Mouse (Mus musculus): ENCODE results near the gene Psmb11.
A peak's percentile ranks its signal among the peaks of the same experiment; 100 is the strongest.

Psmb11 gene

DNA sequence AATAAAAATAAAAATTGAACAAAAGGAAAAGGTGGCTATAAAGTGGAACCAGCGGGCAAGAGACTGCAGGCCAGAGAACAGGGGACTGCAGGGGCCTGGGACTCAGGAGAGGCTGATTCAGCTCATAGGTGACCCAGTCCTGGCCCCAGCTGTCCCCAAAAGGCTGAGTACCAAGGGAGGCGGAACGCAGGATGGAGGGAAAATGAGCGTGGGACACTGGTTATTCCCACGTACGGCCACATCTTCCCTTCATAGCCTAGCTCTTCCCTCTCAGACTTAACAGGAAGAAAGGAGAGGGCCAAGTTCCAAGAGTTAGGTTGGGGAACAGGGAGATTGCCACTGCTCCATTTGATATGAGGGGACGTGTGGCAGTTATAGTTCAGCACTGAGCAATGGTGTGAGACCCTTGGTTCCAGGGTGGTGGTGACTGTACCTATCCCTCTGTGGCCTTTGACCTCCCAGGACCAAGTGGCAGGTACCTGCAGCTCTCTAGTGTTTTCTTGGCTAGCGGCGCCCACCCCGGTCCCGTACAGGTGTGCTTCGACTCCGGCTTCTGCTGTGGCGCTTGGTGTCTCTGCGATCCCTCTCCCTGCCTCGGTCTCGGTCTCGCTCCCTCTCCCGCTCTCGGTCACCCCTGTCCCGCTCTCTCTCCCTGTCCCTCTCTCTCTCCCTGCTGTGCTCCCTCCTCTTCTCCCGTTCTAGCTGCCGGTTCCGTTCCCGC lies 21.2 kb downstream of the Psmb11 start:
- no peak for DNase-seq

DNA sequence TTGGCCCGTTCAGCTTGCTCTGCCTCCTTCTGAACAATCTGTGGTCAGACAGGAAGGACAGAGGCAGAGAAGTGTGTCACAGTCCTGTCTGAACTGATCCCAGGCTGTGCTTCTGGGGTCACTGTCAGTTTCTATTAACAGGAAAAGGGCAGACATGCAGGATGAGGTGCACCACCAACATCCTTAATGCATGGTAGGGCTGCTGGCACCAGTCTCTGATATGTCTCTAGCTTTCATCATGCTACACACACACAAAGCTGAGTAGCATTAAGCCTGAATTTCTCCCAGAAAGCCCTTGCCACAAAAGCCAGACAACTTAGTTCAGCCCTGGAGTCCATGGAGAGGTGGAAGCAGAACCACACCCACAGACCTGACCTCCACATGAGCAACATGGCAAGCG lies 21.8 kb downstream of the Psmb11 start:
- no peak for DNase-seq

DNA sequence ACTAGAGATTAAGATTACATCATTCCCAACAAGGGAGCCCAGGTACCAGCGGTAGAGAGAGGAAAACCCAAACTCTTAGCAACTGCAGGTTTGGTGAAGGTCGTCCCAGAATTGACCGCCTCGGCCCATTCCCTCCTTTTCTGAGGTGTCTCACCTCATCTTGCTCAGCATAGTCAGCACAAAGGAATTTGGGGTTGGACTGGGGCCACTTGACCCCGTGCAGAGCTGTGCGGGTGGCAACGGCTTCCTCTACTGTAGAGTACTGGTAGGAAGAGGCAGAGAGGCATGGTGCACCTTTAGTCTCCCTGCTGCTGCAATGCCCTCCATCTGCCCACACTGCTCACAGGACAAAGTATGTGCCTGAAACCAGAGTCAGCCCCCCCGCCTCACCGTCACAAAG lies 23.1 kb downstream of the Psmb11 start:
- no peak for DNase-seq

DNA sequence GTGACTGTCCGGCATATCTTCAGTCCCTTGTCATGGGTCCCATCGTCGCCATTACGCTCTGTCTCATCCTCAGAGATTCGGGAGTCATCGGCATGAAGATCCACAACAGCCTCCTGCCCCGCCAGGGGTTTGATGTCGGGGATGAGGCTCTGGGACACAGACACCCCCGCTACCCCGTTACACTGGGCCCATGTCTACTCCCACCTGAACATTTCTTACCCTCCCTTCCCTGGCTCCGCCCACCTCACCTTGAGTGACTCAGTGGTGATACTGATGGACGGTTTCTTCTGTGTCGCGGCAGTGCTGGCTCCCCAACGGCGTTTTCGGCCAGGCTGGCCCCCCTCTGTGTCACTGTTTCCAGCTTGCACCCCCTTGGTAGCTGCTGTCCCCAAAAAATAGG lies 25.2 kb downstream of the Psmb11 start:
- DNase-seq, result no peak

DNA sequence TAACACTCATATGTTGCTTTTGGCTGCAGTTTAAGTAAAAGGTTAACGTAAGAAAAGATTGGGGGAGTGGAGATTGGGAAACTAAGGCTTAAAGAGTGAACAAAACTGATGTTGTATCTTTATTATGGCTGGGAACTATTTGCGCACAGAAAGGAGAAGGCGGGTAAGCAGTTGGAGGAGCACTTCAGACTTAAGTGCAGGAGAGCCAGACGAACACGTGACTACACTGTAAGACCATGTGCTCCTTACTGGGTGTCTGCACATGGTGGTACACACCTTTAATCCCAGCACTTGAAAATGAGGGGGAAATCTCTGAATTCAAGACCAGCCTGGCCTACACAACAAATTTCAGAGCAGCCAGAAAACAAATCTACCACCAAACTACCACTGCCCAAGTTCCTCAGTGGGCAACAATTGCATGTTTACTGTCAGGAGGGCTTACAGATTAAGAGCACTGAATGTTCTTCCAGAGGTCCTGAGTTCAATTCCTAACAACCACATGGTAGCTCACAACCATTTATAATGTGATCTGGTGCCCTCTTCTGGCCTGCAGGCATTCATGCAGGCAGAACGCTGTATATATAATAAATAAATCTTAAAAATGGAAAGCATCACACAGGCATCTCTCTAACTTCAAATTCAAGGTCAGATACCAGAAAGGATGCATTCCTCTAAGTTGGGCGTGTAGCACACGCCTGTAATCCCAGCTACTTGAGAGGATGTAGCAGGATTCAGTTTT lies 25.8 kb downstream of the Psmb11 start:
- DNase-seq, result no peak

DNA sequence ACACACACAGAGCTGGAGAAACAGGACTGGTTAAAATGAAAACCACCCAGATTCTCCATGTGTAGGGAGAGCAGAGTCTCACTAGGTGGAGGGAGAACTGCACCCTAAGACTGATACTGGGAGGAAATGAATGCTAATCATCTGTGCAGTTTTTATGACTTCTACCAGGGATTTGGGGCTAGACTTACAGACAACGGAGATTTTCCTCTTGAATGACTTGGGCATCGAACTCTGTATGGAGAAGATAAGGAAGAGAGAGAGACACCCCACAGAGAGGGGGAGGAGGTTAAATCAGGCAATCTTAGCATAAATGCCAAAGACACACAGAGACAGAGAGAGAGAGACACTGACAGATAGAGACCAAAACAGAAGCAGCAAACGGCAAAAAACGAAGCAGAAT lies 26.7 kb downstream of the Psmb11 start:
- no peak for DNase-seq

DNA sequence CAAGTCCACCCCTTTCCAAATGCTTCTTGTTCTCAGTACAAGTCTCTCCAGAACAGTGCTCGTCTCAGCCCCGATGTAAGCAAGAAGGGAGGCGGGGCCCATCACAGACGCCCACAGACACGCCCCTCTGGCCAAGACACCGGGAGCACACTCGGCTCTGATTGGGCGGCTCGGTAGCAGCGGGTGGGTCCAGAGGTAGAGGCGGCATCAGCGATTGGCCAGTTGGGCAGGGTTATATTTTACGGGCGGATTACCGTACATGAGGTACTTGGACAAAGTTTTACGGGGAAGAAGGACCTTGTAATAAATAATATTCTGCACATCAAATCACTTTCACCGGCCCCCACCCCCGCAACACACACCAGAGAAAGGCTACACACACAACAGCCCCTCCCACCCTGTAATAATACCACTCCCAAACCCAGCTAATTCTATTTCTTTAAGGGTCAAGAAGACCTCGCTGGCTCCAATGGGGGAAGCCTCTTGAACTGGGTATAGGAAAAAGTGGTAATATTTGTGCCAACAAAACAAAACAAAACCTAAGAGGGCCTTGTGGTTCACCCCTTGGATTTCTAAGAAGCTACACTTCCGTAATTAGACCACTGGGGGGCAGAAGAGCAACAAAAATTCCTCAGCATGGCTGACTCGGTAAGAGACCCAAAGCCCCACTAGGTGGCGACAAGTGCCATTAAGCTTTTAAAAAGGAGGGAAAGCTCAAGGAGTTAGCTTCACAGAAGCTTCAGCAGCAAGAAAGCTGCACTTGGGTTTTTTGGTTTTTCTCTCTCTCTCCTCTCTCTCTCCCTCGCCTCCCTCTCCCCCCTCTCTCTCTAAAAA lies 29.6 kb downstream of the Psmb11 start:
- DNase-seq, result peak; percentile 96

DNA sequence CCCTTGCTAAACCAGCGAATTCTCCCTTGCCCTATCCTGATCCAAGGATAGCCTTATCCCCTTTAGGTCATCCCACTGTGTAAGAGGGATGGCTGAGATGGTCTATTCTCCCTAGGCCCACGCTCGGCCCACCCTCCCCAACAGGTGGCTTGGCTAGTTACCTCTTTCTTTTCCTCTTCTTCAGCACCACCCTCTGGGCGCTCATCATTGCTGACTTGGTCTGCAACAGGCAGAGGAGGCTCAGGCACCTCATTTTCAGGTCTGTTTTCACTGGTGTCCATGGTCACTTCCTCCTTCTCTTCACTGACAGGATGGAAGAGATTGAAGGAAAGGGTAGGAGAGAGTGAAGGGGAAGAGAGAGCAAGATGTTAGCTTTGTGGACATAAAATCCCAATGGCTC lies 30.3 kb downstream of the Psmb11 start:
- DNase-seq, result no peak

DNA sequence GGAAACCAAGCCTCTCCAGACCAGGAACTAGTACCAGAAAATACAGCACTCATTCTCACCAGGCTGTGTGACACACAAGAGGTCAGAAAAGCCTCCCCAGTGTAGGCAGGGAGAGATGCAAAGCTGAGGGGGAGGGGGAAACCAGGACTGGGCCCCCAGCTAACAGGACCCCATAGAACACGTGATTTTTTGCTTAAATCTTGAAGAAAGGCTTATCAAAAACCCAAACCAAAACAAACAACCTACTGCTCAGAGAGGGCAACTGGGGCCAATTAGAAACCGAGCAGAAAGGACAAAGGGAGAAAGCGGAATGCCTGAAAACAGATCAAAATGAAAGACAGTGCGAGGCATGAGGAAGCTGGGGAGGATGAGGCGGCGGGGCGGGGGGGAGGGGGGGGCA lies 31.6 kb downstream of the Psmb11 start:
- peak; percentile 47 for DNase-seq

DNA sequence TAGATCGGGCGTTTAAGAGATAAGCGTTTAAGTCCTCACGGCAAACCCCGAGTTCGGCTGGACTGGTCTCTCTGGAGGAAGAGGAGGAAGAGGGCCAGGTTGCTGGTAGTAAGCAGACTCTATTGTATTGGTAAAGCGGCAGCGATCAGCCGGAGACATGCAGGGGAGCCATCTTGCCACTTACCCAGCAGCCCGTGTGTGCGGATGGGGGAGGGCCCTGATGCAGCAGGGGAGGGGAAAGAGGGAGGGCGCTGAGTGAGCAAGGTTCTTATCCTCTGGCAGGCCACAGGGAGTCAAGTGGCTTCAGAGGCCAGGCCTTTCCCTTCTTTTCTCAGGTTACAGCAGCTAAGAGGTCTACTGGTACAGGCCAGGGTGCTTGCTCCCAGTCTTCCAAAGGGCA lies 32.3 kb downstream of the Psmb11 start:
- DNase-seq, result peak; percentile 93

DNA sequence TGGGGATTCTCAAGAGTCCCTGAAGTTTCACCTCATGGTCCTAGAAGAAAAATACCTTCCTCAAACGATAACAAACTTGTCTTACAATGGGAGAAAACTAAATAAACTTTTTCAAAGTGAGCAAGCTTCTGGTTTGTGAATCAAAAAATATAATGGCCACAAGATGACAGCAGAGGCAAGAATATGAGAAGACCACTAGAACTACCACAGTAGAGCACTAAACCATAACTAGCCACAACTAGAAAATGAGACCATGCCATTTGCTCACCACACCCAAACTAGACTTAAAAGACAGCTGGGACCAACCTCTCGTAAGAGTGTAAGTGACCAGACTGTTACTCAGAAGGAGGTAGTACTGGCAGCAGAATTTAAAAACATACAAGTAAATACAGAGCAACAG lies 38.8 kb downstream of the Psmb11 start:
- no peak for DNase-seq

DNA sequence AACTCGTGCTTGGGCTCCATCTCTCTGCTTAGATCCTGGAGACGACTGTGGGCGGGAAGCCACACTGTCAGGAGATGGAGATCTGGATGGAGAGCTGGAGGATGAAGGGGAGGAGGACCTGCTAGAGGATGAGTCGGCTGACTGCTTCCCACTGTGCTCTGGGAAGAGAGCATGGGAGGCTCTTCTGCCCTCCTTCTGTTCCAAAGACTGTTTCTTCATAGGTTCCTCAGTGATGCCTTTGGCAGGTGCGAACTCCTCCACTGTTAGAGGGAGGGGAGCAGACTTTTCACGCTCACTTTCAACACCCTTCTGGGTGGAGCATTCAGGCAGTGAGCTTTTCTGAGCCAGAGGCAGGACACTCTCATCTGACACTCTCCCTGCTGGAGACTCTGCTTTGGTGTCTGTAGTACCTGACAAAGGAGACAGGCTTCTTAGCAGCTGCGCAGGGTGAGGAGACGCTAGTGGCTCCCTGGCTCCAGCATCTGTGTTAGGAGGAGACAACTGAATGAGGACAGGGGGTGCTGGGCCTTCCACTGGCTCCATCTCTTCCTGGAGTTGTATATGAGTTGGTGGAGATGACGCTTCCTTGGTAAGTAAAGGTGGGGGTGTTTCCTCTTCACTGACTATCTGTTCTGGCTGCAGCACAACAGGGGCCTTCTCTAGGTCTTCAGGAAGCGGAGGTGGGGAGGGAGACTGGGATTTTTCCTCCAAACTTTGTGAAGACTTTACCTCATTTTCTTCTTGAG lies 43.4 kb downstream of the Psmb11 start:
- DNase-seq, result no peak

DNA sequence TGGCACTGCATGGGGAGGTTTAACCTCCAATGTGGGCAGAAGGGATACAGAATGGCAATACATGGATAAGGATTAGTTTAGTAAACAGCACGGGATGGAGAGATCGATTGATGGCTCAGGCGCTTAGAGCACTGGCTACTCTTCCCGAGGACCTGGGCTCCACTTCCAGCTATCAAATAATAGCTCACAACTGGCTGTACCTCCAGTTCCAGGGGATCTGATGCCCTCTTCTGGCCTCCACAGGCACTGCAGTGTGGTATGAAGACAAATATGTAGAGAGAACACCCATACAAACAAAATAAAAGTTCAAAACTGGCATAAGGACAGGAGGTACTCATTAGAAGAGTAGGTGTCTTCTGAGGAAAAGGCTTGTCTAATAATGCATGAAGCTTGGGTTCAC lies 48.1 kb downstream of the Psmb11 start:
- peak; percentile 42 for DNase-seq

DNA sequence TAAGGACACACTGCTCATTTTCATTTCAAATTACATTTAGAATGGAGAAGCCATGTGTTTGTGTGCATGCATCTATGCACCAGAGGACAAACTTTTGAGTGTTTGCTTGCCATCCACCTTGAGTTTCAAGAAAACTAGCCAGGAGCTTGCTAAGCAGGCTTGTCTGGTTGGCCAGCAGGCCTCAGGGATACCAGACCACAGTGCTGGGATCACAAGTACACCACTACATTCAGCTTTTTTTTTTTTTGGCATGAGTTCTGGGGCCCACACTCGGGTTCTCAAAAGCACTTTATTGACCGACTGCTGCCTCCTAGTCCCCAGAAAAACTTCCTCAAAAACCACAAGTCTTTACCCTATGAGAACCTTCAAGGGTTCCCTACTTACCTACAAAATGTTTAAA lies 53.1 kb downstream of the Psmb11 start:
- no peak for DNase-seq

DNA sequence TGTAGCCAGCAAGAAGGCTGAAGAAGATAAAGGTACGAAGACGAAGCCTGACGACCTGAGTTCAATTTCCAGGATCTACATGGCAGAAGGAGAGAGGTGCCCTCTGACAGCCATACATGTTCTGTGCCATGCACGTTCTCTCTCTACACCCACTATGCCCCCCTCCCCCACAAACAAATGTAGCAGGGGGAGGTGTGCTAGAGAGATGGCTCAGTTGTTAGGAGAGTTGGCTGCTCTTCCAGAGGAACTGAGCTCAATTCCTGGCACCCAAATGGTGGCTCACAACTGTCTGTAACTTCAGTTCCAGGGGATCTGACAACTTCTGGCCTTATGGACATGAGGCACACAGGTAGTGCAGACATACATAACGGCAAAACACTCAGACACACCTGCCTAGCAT lies 55.1 kb downstream of the Psmb11 start:
- DNase-seq, result no peak

DNA sequence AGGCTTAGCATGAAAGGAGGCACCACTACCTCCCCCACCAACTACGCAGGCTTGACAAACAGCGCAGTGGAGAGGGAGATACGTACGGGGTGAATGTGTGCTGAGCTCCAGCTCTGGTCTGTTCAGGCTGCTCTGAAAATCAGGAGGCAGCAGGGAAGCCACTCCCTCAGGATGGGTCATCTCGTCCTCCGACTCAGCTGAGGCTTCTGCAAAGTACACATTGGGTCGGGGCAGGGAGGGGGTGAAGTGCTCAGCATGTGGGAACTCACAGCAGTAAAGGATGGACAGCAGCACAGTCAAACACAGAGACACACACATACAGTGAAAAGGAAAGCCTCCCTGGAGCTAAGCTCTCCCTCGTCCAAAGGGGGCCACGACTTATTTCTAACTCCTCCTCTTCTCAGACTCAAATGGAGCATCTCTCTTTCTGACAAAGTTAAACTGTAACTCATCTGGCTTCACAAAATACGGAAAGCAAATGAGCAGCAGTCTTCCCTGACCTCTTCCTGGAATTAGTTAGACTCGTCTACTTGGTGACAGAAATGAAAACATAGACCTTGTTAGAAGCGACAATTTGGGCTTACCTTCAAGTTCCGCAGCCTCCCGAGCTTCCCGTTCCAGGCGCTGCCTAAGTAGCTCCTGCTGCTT lies 57.5 kb downstream of the Psmb11 start:
- no peak for DNase-seq

Measured in embryo, embryonic 11 days (tissue).